Mouse (Mus musculus) lung, postnatal 0 days (tissue): ENCODE measurements around the gene Olfr1093.

Experiments
- CTCF ChIP-seq: IDR thresholded peaks from 2 replicates; pipeline ENCODE4 v1.5.1; 2016; ENCODE audit warnings: antibody characterized with exemption, mild to moderate bottlenecking
- EP300 ChIP-seq: IDR thresholded peaks from 2 replicates; pipeline ENCODE4 v1.6.1; 2016; ENCODE audit warnings: antibody characterized with exemption, mild to moderate bottlenecking, control low read depth

DNA sequence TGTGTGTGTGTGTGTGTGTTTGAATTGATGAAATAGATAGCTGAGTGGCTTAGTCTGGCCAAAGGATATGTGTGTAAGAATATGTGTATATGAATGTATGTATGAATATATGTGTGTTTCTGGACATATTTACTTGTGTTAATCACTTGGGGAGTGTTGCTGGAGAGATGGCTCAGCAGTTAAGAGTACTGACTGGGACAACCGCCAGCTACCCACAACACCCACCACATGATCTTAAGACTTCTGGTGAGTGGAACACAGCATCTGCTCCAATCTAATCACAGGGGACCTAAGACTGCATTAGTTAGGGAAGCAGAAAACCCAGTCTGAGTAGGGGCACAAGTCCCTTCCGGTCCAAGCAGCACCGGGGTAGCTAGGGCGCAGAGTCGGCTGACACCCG lies 21.2 kb upstream of the Olfr1093 start:
- TF ChIP-seq EP300 (no peak), CTCF (no peak)
